Mouse (Mus musculus) neutrophil, adult 5-6 weeks (primary cell): ENCODE measurements at regions not wholly inside any gene's neighbourhood (a gene's known extent, or its start where the extent isn't known, plus 50 kb on each side); places are given as distances from the start of the nearest gene placed in this dataset.

Experiments used
- ATAC-seq: fragments of 151-379, 151-347 bp; 2 replicates; pipeline ENCODE4 v1.8.0; 2017; ENCODE audit warnings: mild to moderate bottlenecking, moderate TSS enrichment; ENCODE audit not compliant: insufficient number of reproducible peaks, poor library complexity, low FRiP score, severe bottlenecking; ENCODE audit errors: extremely low read depth

DNA sequence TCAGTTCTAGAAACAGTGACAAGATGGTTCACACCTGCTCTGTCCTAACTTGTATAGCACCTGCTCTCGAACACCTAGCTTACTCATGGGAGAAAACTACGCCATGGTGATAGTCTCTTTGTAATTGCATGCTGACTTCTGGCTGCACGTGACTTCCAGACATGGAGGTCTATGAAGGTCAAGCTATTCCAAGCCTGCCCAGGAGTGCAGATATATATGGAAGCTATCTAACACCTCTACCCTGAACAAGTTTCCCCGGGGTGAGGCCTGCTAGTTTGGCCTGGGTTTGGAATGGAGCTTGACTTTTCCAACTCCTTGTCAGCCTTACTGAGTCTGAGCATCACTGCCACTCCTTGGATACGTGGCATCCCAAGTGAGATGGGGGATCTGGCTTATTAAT is 95.5 kb upstream of the Rbm19 start:
- no peak for ATAC-seq

GRCm38 (mm10) chr5:120022276-120022675 is 94.0 kb upstream of the Rbm19 start:
- no peak for ATAC-seq

GRCm38 (mm10) chr5:120024071-120024470 is 92.2 kb upstream of the Rbm19 start:
- ATAC-seq: peak; percentile 37; the same call in 1 of the 2 replicates

DNA sequence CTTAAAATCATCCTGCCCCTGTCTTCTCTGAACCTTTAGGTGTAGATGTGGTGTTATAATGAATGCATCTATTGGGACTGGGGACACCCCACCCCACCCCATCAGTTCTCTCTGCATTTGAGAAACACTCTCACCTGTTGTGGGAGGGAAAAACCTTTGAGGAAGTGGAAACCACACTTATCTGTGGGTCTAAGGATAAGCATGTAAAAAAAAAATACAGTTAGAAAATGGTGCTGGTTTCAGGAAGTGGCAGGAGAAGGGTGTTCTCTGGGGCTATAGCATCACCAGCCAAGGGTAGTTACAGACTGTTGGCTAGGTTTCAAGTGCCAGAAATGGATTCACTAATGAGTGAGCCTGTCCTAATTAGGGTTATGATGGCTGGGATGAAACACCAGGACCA is 91.1 kb upstream of the Rbm19 start:
- ATAC-seq: no peak

DNA sequence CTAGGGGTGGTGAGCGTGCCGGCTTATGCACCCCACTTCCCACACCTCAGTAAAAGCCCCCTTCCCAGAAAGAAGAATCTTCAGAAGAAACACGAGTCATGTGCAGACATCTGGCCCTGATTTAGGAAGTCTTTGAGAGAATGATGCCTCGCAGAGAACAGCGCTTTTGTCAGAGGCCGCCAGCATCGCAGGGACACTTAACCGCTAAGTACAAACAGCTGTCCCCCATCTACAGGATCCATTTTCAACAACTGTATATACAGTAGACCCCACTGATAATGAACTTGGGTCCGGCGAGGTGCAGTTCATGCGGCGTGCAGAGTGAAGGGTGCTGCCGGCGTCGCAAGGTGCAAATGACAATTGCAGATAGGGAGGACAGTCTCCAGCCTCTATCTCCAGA is 85.4 kb upstream of the Rbm19 start:
- no peak for ATAC-seq

- no peak for ATAC-seq
These were observed 84.7 kb upstream of the Rbm19 start for GRCm38 (mm10) chr5:120031614-120032013.

GRCm38 (mm10) chr5:120034499-120035077 is 81.7 kb upstream of the Rbm19 start:
- no peak for ATAC-seq

GRCm38 (mm10) chr5:120035251-120035650 is 81.0 kb upstream of the Rbm19 start:
- no peak for ATAC-seq

GRCm38 (mm10) chr5:120037806-120038205 is 78.5 kb upstream of the Rbm19 start:
- ATAC-seq: no peak

DNA sequence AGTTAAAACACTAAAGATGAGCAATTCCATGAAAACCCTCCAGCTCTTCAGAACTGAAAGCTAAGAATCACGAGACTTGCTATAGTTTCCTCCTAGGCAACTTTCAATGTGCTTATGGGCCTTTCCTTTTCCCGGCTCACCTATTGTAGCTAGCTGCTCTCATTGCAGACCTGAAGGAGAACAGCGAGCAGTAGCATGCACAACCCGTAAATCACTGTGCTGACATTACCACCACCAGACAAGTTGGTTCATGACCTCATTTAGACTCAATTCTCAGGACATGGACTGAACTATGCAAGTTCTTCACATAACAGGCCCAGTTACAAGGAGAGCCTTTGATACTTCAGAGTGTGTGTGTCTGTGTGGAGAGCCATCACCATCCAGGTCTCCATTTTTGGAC is 72.5 kb upstream of the Rbm19 start:
- ATAC-seq: no peak

- ATAC-seq: no peak
These were observed 67.0 kb upstream of the Rbm19 start for GRCm38 (mm10) chr5:120049063-120049781.

GRCm38 (mm10) chr5:120050728-120051436 is 65.4 kb upstream of the Rbm19 start:
- no peak for ATAC-seq

- ATAC-seq: no peak
These were observed 61.6 kb upstream of the Rbm19 start for GRCm38 (mm10) chr5:120054498-120055167.
